Mouse (Mus musculus) ES-Bruce4 (cell line): ENCODE results near the gene Mum1.

Source experiments
- CTCF ChIP-seq: IDR thresholded peaks from one replicate; pipeline ENCODE4 v1.8.1; 2011; ENCODE audit warnings: low read depth, low read length
- EP300 ChIP-seq: IDR thresholded peaks from 2 replicates; pipeline ENCODE4 v1.6.1; 2011; ENCODE audit warnings: low read depth, low read length; ENCODE audit not compliant: insufficient read depth
- POLR2A ChIP-seq: IDR thresholded peaks from one replicate; pipeline ENCODE4 v1.8.1; 2011; ENCODE audit warnings: low read length; ENCODE audit not compliant: insufficient read depth

GRCm38 (mm10) chr10:80247849-80248248 lies 21.6 kb downstream of the Mum1 start:
- TF ChIP-seq CTCF (peak; percentile 38), POLR2A (no peak), EP300 (no peak)
